Mouse (Mus musculus) bone marrow macrophage, adult 2 months (primary cell): ENCODE data around the gene Tmem235.

ENCODE experiments used
- CTCF ChIP-seq: IDR thresholded peaks from 2 replicates; pipeline ENCODE4 v1.5.1; 2012; ENCODE audit warnings: low read depth, mild to moderate bottlenecking, low read length, moderate library complexity
- POLR2A ChIP-seq: IDR thresholded peaks from 2 replicates; pipeline ENCODE4 v1.6.1; 2012; ENCODE audit warnings: mild to moderate bottlenecking, low read depth, low read length, borderline replicate concordance

- TF ChIP-seq CTCF: no peak
- TF ChIP-seq POLR2A: no peak
Observed at GRCm38 (mm10) chr11:117860601-117861000, at the start of gene Tmem235.
